Mouse (Mus musculus): ENCODE data around the gene Gm867.
A peak's percentile ranks its signal among the peaks of the same experiment; 100 is the strongest.

Gm867 gene

DNA sequence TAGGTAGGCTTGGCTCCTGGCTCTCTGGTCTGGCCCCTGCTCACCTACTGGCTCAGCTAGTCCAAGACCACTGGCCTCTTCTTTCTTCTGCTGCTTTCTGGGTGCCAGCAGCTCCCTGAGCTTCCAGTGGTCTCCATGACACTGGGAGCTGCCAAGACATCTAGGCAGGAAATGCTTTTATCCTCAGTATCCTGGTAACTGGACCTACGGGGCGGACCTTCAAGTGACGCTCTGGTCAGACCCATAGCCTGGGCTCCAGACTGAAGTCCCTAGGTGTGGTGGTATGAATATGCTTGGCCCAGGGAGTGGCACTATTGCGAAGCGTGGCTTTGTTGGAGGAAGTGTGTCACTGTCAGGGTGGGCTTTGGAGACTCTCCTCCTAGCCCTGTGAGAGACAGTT is at the start of gene Gm867:
Gene Gm867, minus strand, starts transcription at position 153 of the 400 bp plus-strand sequence.
- no peak for DNase-seq (ENCODE audit: low spot score)

- no peak for DNase-seq (ENCODE audit: low spot score)
Measured at GRCm38 (mm10) chr10:75979432-75979831, 39.0 kb upstream of the Gm867 start.

- no peak for DNase-seq (ENCODE audit: low spot score)
Measured at GRCm38 (mm10) chr10:75978835-75979157, 38.3 kb upstream of the Gm867 start.

- DNase-seq (ENCODE audit: low spot score), result no peak
Measured at GRCm38 (mm10) chr10:75978119-75978834, 37.8 kb upstream of the Gm867 start.

- no peak for DNase-seq (ENCODE audit: low spot score)
Measured at GRCm38 (mm10) chr10:75975216-75975615, 34.7 kb upstream of the Gm867 start.

GRCm38 (mm10) chr10:75973846-75974245 is 33.4 kb upstream of the Gm867 start:
- DNase-seq (ENCODE audit: low spot score), result no peak

- DNase-seq (ENCODE audit: low spot score), result no peak
Measured at GRCm38 (mm10) chr10:75954381-75954811, 13.9 kb upstream of the Gm867 start, which contains the start of gene Gm5134. Gene Gm5134, plus strand, starts transcription at chr10:75954514.

DNA sequence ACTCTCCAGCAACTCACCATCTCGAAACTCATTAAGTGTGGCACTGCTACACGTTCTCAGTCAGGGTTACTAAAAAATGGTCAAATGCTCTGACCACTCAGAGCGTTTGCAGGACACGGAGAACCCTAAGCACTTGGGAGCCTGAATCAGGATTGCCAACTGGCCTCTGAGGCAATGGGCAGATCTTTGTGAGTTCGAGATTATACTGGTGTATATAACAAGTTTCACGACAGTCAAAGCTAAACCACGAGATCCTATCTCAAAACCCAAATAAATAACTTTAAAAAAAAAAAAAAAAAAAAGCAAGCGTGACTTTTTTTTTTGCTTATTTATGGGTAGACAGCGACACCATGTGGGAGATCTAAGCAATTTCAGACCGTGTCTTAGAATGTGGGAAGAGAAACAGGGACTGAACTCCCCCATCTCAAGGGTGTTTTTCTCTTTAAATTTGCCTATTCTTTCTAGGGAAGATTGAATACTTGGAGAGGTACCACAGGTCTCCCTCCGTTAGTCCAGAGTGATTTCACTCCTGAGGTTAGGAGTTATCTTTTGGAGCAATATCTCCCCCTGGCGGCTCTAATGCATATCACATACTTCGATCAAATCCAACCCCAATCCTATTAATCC is 11.1 kb upstream of the Gm867 start:
- peak; percentile 66 for DNase-seq (ENCODE audit: low spot score)

DNA sequence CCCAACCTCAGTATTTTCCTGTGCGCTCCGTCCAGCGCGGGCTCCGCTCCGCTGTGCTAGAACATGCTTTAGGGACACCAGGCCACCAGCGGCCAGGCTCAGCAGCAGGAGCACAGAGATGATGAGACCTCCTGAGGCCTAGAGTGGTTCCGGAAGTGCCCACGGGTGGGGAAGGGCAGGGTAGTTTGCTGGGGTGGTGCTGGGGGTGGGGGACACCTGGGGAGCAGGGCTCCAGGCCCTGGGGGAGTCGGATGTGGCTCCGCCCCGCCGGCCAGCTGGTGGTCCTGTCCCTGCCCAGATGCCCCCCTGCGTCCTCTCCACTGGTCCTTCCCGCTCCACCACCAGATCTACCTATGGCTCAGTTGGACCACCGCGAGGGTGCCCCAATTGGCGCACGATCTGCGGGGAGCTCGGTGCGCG is 10.3 kb upstream of the Gm867 start:
- no peak for DNase-seq (ENCODE audit: low spot score)

DNA sequence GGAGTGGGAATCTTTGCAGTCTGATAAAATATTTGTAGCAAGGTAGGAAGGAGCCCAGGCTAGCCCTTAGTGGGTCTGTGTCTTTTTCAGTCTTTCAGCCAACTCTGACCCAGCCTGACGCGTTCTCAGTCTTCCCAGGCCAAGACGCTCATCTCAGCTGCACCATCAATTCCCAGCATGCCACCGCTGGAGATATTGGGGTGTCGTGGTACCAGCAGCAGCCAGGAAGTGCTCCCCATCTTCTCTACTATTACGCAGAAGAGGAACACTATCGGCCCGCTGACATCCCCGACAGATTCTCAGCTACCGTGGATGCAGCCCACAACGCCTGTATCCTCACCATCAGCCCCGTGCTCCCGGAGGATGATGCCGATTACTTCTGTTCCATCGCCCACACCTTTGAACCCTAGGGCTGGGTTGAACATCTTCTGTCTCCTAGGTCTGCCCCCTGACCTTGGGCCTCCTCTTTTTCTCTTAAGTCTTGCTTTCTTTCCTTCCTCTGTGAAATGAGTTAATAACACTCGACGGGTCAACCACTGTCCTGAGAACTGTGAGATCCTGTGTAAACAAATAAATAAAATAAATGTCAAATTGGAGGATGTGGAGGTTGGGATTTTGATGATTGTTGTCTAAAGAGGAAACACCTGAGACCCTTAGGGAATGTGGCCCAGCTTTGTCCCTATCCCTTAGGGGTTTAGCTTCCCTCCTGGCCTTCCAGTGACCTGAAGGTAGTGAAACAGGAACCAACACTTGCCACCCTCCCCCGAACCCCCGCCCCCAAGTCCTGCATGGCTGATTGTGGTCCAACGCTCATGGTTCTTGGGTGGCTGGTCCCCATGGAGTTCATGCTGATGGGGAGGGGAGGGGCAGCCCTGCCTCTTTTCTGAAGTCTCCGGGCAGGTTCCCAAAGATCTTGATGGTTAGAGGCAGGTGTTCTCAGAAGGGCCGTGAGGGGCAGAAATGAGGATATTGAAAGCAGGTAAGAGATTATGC is 8.9 kb upstream of the Gm867 start:
- no peak for DNase-seq (ENCODE audit: low spot score)

DNA sequence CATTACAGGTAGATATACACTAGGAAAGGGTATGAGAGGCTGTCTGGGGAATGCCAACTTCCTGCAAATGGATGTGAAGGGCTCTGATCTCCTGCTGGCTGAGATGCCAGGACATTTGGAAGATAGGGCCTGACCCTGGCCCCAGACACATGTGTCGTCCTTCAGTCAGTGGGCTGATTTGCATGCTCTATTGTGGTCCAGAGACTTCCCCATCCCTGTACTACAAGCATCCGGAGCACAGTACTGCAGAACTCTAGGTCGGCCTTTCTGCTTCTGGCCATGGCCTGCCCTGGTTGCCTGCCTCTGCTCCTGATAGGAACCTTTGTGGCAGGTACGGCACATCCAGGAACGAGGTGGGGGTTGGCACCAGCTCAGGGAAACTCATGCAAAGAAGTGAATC is 7.6 kb upstream of the Gm867 start:
- no peak for DNase-seq (ENCODE audit: low spot score)

GRCm38 (mm10) chr10:75945896-75946295 is 5.4 kb upstream of the Gm867 start:
- DNase-seq (ENCODE audit: low spot score), result no peak

- no peak for DNase-seq (ENCODE audit: low spot score)
Measured at GRCm38 (mm10) chr10:75945213-75945612, 4.7 kb upstream of the Gm867 start.

- no peak for DNase-seq (ENCODE audit: low spot score)
Measured at GRCm38 (mm10) chr10:75944066-75944772, 3.7 kb upstream of the Gm867 start.

GRCm38 (mm10) chr10:75942736-75943477 is 2.4 kb upstream of the Gm867 start, which contains the start of gene Vpreb3:
Gene Vpreb3, plus strand, starts transcription at chr10:75943057.
- no peak for DNase-seq (ENCODE audit: low spot score)

DNA sequence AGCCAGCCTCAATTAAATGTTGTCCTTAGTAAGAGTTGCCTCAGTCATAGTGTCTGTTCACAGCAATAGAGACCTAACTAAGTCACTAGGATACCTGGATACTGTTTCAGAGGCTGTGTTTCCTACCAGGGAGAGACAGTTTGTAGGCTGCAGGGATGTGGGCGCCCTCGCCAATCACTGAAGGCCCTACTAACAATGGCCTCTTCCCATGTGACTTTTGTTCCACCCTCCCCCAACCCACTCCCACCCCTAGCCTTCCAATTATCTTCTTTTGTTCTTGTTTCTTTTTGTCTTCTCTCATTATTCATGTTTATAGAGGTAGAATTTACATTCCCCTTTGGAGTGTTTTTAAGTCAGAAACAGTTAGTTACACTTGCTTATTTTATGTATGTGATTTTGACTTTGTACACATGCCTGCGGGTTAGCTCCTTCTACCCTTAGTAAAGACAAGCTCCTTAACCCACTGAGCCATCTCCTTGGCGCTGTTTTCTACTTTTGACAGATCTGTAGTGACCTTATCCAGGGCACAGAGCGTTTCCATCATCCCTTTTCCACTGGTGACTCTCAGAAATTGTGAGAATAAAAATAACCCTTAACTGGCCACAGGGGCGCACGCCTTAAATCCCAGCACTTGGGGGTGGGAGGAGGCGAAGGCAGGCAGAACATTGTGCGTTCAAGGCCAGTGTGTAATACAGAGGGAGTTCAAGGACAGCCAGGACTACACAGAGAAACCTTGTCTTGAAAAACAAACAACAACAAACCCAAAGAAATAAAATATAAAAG is 761 bp upstream of the Gm867 start:
- no peak for DNase-seq (ENCODE audit: low spot score)

DNA sequence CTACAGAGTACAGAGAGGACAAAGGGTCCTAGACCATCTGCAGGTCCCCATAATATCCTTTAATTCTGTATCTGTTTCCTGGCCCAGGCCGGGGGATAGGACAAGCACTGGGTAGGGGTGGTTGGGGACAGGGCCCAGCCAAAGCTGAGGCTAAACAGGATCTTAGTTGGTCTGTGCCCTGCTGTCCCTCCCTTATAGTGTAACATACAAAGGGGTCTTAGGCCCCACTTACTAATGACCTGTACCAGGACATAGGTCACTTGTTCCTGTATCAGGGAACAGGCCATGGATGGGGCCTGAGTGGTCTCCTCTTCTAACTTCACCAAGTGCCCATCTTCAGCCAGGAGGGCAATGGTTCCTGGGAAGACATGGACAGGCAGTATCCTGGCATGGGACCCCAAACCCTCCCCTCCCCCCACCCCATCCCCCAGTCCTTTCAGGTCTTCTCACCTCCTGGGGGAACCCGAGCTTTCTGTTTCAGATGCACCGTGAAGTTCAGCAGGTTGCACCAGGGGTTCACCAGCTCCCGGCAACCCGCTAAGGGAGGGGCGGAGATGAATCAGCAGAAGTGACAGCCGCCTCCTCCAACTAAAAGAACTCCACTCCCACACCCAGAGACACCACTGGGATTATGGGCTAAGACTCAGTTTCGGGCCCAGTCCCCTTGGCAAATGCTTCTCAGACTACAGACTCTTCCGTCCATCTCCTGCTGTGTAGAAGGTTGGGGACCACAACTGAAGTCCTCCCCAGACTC is 814 bp downstream of the Gm867 start:
- peak; percentile 83 for DNase-seq (ENCODE audit: low spot score)

GRCm38 (mm10) chr10:75937851-75938643 is 2.4 kb downstream of the Gm867 start:
- DNase-seq (ENCODE audit: low spot score), result peak; percentile 76

Measured in c-Kit-positive CD71-positive TER-119-positive erythroid progenitor cells, embryonic 14.5 days (primary cell).